Mouse (Mus musculus): Measurements from ENCODE around the gene Hepacam2. TPM values are rescaled to one million over a fixed set of nuclear protein-coding genes. Genes with fewer than 3 reads are reported as not detected.
"Not testable (repeated sequence)": the region's sequence is repeated elsewhere in the genome, so short reads cannot be mapped to it uniquely, and the experiment has no call there.

Gene Hepacam2
- under 1 TPM in 1 of 2 experiments, not detected in 1; 0.22 TPM for total RNA-seq (2021)
- long read RNA-seq, experiment 1, result 0 reads
- long read RNA-seq, experiment 2, result 0 reads

DNA sequence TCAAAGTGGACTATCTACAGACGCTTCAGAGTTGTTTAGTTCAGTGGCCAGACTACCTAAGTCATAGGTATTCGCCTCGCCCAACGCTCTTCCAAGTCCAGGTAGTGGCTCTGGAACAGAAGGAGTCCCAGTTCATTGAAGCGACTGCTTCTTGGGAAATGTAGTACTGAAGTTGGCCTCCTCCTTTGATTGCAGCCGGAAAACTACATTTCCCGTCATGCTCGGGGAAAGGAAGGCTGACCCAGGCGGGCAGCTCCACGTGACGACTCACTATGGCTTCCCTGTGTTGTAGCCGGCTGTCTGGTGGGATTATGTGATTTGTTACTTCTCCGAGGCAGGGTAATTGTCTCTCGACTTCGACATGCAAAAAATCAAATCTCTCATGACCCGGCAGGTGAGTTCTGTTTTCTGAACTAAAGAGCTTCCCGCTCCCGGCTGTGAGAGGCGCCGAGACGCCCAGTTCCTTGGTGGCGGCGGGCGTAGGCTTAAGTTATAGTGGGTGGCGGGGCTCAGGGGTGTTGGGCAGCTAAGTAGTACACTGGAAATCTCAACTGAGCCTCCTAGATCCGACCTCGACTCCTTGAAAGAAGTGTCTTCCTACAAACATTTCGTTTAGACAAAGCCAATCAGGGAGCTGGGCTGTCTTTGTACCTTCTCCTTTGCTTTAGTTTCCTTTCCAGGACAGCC, at the start of gene Hepacam2, which contains the start of gene Vps50:
Gene Hepacam2, minus strand, starts transcription at position 137 of the 687 bp plus-strand sequence.
Gene Vps50, plus strand, starts transcription at position 221 of the 687 bp plus-strand sequence.
- Histone ChIP-seq H3K27ac (peak within 1 kb of the TSS; percentile 85), H3K4me3 (peak within 1 kb of the TSS; percentile 91)
- peak; percentile 91 for DNase-seq
- intact Hi-C loops (cut with DNase I), result loop anchor here (10.0 kb wide), 1 partner anchor 586 kb away; the partner anchor contains the start of gene Bet1
- TF ChIP-seq CTCF (IDR thresholded peaks at IDR 0.05), result no peak

DNA sequence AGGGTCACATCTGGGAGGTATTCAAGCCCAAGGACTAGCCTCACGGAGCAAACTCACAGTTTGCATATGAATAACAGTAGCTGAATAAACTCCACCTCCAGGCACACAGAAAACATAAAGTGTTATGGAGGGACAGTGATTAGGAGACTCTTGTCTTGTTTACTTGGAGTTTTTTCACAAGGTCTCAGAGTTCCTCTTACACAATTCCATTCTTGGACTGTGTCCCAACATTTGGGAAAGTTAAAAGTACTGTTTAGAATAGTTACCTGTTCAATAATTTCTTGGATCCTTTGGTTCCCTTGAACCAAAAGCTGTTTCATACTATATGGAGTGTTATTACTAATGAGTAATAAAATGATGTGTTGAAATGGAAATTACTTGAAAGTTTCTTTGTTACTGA, 46.9 kb upstream of the Hepacam2 start:
- no peak for DNase-seq
- no peak for TF ChIP-seq CTCF (IDR thresholded peaks at IDR 0.05)
- Histone ChIP-seq H3K27ac (no peak overlapping the region), H3K4me3 (no peak overlapping the region)
- intact Hi-C loops (cut with DNase I), result no loop called here

DNA sequence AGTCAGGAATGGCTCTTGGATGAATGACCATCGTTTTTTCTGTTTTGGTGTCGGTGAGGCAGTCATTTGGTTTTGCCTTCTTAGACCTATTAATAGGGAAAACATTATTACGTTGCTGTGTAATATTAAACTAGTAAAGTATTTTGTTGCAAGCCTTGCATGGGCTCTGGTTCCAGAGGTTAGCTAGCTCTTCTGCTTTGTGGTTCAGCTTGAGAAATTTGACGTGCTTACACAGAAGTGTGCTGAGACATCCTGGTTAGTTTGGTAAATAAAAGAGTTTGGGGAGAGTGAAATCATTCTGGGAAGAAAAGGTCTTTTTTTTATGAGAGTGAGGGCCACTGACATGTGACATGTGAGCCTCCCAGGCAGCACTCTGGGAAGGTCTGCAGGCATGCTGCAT, 45.8 kb upstream of the Hepacam2 start:
- TF ChIP-seq CTCF (IDR thresholded peaks at IDR 0.05), result no peak
- intact Hi-C loops (cut with DNase I), result no loop called here
- Histone ChIP-seq H3K4me3 (no peak overlapping the region), H3K27ac (no peak overlapping the region)
- DNase-seq, result no peak

DNA sequence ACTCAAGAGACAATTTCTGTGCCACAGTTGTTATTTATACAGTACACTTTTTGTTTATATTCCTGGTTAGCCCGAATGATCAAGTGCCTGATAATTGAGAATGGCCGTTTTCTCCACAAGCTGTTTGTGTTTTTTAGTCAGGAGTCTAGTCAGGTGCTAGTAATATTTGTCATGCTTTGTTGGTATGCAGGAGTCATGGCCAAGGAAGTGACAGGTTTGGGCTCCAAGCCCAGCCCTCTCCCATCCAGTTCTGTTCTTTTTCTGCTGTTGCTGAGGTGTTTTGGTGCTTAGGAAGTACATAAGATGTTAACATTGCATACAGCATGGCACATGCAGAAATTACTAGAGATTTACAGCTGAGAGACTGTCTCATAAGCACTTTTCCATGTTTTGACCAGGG, 41.4 kb upstream of the Hepacam2 start:
- no peak for TF ChIP-seq CTCF (IDR thresholded peaks at IDR 0.05)
- H3K4me3 ChIP-seq, result no peak overlapping the region
- DNase-seq, result no peak
- no peak overlapping the region for H3K27ac ChIP-seq
- intact Hi-C loops (cut with DNase I), result no loop called here

DNA sequence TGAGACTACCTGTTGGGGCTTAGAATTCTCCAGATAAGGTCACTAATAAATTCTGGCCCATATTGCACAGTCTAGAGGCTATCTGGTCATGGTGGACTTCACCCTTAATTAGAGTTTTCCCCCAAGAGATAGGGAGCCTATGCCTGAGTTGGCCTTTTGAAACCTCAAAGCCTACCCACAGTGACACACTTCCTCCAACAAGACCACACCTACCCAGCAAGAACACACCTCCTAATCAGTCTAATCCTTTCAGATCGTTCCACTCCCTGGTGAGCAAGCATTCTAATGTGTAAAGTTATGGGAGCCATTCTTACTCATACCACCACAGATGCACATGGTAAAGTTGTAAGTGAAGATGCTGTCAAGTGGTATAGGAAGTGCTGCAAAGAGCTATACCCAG, 38.0 kb upstream of the Hepacam2 start:
- no peak for TF ChIP-seq CTCF (IDR thresholded peaks at IDR 0.05)
- Histone ChIP-seq H3K27ac (no peak overlapping the region), H3K4me3 (no peak overlapping the region)
- DNase-seq, result no peak
- intact Hi-C loops (cut with DNase I), result no loop called here

DNA sequence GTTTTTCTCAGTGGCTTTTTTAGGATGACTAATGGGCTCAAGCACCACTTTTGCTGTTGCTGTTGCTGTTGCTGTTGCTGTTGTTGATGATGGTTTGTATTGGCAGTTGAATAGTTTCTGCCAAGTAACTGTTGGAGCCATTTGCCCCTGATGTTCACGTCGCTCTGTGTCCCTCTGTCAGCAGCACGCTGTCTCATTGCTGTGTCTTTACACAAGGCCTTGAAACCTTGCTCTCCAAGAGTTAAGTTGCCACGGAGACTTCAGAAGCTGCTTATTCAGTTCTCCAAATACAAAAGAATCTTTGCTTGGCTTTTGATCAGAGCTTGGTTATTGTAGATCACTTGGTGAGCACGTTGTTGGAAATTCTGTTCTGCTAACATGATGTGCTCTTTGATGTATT, 33.3 kb upstream of the Hepacam2 start:
- no peak for DNase-seq
- intact Hi-C loops (cut with DNase I), result no loop called here
- no peak for TF ChIP-seq CTCF (IDR thresholded peaks at IDR 0.05)
- Histone ChIP-seq H3K27ac (no peak overlapping the region), H3K4me3 (no peak overlapping the region)

DNA sequence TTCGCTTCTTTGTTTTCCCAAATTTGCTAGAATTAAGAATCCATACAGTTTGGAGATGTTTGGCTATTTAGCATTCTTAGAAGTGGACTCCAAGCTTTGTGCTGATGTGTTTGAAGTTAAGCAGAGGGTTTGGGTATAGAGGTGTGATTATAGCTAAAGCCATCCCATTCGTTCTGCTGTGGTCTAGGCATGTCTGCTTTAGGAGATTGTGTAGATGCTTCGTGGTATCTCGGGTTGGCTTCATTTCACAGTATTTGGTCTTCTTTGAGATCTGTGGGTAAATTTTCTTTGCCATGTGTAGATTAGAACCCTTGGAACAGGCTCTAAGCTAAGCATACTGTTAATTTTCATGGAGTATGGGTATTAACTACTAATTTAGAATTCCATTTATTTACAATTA, 30.1 kb upstream of the Hepacam2 start:
- DNase-seq, result no peak
- Histone ChIP-seq H3K27ac (no peak overlapping the region), H3K4me3 (no peak overlapping the region)
- no peak for TF ChIP-seq CTCF (IDR thresholded peaks at IDR 0.05)
- intact Hi-C loops (cut with DNase I), result no loop called here

DNA sequence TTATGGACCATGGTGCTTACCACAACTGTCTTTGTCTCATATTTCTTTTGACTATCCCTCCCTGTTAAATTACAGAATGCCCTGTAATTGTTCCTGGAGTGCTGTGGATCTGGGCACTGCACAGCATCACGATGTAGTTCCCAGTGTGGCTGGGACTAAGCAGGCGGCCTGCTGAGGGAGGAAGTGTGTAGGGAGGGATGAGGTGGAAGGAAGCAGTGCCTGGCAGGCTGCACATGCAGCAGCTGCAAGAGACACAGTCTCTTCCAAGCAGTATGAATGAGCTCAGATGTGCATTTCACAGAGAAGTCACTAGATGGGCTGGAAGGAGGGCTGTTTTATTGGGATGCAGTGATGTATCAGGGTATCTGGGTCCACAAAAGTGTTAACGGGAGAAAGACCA, 14.5 kb upstream of the Hepacam2 start:
- H3K4me3 ChIP-seq, result no peak overlapping the region
- intact Hi-C loops (cut with DNase I), result loop anchor here (10.0 kb wide), 2 partner anchors 232 to 1882 kb away; no protein-coding TSS in a partner anchor
- peak; percentile 21 for DNase-seq
- TF ChIP-seq CTCF (IDR thresholded peaks at IDR 0.05), result no peak
- no peak overlapping the region for H3K27ac ChIP-seq

DNA sequence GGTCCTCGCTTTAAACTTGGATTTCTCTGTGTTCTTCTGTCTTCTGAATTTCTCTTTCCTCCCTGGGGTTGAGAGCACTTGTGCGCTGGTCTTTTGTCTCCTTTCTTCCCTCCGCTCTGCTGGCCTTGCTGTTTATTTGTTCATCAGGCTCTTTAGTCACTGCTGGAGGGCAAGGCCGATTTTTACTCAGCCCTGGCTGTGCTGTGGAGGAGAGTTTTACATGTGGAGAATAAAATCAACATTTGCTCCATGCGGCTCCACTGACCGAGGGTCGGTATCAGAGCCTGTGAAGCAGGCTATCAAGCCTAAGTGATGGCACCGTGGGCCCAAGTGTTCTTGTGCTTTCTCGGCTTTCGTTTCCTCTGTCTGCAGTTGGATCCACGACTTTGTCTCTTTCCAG, 13.5 kb upstream of the Hepacam2 start:
- no peak overlapping the region for H3K4me3 ChIP-seq
- no peak overlapping the region for H3K27ac ChIP-seq
- TF ChIP-seq CTCF (IDR thresholded peaks at IDR 0.05), result no peak
- no peak for DNase-seq
- intact Hi-C loops (cut with DNase I), result loop anchor here (10.0 kb wide), 2 partner anchors 233 to 1883 kb away; no protein-coding TSS in a partner anchor

DNA sequence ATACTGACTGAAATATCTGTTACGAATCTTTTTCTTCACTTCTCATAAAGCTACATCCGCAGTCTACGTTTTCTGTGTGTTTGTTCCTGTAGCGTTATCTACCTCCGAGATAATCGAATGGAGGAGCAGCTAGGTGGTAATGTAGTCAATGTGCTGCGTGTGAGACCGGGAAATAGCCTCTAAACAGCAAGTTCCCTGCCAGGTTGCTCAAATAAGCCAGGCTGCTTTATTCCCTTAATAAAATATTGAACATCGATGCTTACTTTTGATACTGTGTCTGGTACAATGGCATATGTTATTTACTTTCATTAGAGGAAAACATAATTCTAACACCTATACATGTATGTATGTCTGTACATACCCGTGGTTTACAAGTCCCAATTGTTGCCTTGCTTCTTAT, 13.0 kb upstream of the Hepacam2 start:
- DNase-seq, result no peak
- intact Hi-C loops (cut with DNase I), result loop anchor here (10.0 kb wide), 2 partner anchors 234 to 1884 kb away; no protein-coding TSS in a partner anchor
- no peak overlapping the region for H3K27ac ChIP-seq
- no peak overlapping the region for H3K4me3 ChIP-seq
- no peak for TF ChIP-seq CTCF (IDR thresholded peaks at IDR 0.05)

DNA sequence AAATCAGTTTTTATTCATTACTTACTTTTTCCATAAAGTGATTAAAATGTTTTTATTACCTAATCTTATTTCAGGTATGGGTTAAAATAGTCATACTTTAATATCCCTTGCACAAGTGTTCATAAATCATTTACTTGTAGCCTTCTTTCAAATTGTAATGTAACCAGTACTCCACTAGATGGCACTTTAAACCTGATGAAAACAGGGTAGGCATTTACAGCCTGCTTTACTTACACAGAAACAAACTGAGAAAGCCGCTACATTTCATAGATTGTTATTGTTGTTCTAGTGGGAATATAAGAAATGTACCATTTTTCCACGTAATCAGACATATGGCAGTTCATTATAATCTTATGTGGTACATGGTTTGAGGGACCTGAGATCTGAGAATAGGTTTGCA, 11.7 kb upstream of the Hepacam2 start:
- intact Hi-C loops (cut with DNase I), result loop anchor here (10.0 kb wide), 2 partner anchors 235 to 1885 kb away; no protein-coding TSS in a partner anchor
- peak overlapping the region; percentile 54 for H3K4me3 ChIP-seq
- DNase-seq, result no peak
- H3K27ac ChIP-seq, result no peak overlapping the region
- peak; percentile 80 for TF ChIP-seq CTCF (IDR thresholded peaks at IDR 0.05)

DNA sequence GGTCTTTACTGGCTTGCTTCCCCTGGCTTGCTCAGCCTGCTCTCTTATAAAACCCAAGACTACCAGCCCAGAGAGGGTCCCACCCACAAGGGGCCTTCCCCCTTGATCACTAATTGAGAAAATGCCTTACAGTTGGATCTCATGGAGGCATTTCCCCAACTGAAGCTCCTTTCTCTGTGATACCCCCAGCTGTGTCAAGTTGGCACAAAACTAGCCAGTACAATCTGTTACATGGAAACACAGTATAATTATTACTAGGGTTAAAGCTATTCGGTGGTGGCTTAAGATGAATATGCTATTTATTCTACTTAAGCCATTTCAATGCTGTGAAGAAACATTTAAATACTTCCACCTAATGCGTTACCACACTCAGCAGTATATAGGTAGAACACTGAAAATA, 10.1 kb upstream of the Hepacam2 start:
- DNase-seq; H3K27ac ChIP-seq; intact Hi-C loops (cut with DNase I); H3K4me3 ChIP-seq: not testable (repeated sequence)

DNA sequence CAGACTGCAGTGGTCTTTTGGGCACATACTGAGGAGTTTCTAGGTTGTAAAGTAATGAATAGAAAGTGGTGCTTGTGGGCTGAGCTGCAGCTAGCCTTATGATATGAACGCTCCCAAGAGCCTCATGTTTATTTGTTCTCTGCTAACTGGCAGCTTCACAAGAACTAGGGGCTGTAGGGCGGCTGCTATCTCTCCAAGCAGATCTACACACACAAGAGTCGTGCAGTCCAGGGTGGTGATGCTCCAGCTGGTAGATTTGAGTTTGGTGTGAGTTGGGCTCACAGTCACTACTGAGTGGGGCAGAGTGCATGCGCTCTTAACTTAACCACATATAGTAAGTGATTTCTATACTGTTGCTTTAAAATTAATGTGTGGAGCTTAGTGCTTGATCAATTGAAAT, 9.0 kb upstream of the Hepacam2 start:
- no peak for DNase-seq
- no peak for TF ChIP-seq CTCF (IDR thresholded peaks at IDR 0.05)
- Histone ChIP-seq H3K27ac (no peak overlapping the region), H3K4me3 (no peak overlapping the region)
- intact Hi-C loops (cut with DNase I), result no loop called here

DNA sequence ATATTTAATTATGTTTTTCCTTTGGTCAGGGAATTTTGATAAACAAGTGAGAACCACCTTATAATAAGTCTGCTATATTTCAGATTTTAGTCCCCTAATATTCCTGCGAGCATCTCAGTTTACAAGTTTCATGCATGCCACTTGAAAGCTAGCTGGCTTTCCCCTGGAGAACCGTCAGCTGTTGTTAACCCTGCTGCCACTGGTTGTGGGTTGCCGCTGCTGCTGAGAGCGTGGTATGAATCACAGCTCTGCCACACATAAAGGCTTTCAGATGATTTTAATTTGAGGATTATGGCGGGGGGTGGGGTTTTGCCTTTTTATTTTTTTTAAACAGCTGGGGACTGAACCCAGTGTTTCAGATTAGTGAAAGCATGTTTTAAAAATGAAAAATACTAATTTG, 7.2 kb upstream of the Hepacam2 start:
- intact Hi-C loops (cut with DNase I), result no loop called here
- H3K4me3 ChIP-seq, result no peak overlapping the region
- TF ChIP-seq CTCF (IDR thresholded peaks at IDR 0.05), result no peak
- DNase-seq, result no peak
- no peak overlapping the region for H3K27ac ChIP-seq
